Mouse (Mus musculus) heart, adult 2 months (tissue): ENCODE measurements at regions not wholly inside any gene's neighbourhood (a gene's known extent, or its start where the extent isn't known, plus 50 kb on each side); places are given as distances from the start of the nearest gene placed in this dataset.
A peak's percentile ranks its signal among the peaks of the same experiment; 100 is the strongest.

ENCODE experiments used
- DNase-seq, 2 experiments: peaks; one replicate each; pipeline ENCODE4 v3.0.0; 2021
- H3K27ac ChIP-seq: fragments of 200-600 bp; 2 replicates; pipeline ENCODE4 v1.8.1; 2022
- H3K27me3 ChIP-seq: fragments of 200-500 bp; 2 replicates; pipeline ENCODE4 v1.6.1; 2012; ENCODE audit warnings: mild to moderate bottlenecking, low read length, inconsistent platforms, mixed read lengths; ENCODE audit not compliant: control insufficient read depth, insufficient read depth
- H3K36me3 ChIP-seq: fragments of 200-500 bp; 2 replicates; pipeline ENCODE4 v1.6.1; 2012; ENCODE audit warnings: low read length, inconsistent platforms; ENCODE audit not compliant: control insufficient read depth, insufficient read depth
- H3K4me1 ChIP-seq: fragments of 200-500 bp; 2 replicates; pipeline ENCODE4 v1.6.1; 2011; ENCODE audit warnings: low read length; ENCODE audit not compliant: control insufficient read depth, insufficient read depth
- H3K4me3 ChIP-seq: fragments of 200-600 bp; 2 replicates; pipeline ENCODE4 v1.8.1; 2022
- H3K79me2 ChIP-seq: fragments of 200-500 bp; replicated peaks from 2 replicates; pipeline ENCODE4 v1.6.1; 2012; ENCODE audit warnings: mild to moderate bottlenecking, inconsistent platforms, low read length, moderate library complexity, mixed read lengths; ENCODE audit not compliant: control insufficient read depth, insufficient read depth
- H3K9ac ChIP-seq: fragments of 200-500 bp; 2 replicates; pipeline ENCODE4 v1.6.1; 2012; ENCODE audit warnings: low read depth, mild to moderate bottlenecking, control low read depth, inconsistent platforms, low read length, mixed read lengths
- CTCF ChIP-seq: fragments of 200-600 bp; IDR thresholded peaks from 2 replicates; pipeline ENCODE4 v1.8.1; 2022; ENCODE audit warnings: antibody characterized with exemption, mild to moderate bottlenecking, moderate library complexity
- EP300 ChIP-seq: fragments of 200-500 bp; IDR thresholded peaks from 2 replicates; pipeline ENCODE4 v1.6.1; 2011; ENCODE audit warnings: low read depth, low read length, control low read depth; ENCODE audit not compliant: insufficient read depth
- POLR2A ChIP-seq: fragments of 200-500 bp; IDR thresholded peaks from 2 replicates; pipeline ENCODE4 v1.6.1; 2011; ENCODE audit warnings: mild to moderate bottlenecking, low read depth, low read length, control low read depth; ENCODE audit not compliant: insufficient read depth
- WGBS: fragments of 180-500 bp; shearing (Covaris S2); methylation state at CpG from one replicate; pipeline ENCODE4 v1.1.7; 2018; 5-methylcytosine and 5-hydroxymethylcytosine counted together
- intact Hi-C: fragments of 180-260 bp; cut with DNase I; formaldehyde crosslinking; loops from one replicate; pipeline ENCODE4 v1.15.1; 2025

GRCm38 (mm10) chr8:86368062-86368461 lies 212.4 kb downstream of the Abcc12 start:
- 63% methylated on average over 5 of the region's 5 CpGs for WGBS
- Histone ChIP-seq H3K9ac (no peak overlapping the region), H3K36me3 (no peaks in the 10 kb centered on the region), H3K79me2 (no peaks in the 10 kb centered on the region), H3K27ac (no peak overlapping the region), H3K4me3 (no peak overlapping the region), H3K27me3 (no peaks in the 10 kb centered on the region; the same call in 1 of the 2 replicates), H3K4me1 (no peaks in the 10 kb centered on the region)
- intact Hi-C loops, result no loop called here
- DNase-seq, result no peak
- no peak for TF ChIP-seq POLR2A
- no peak for TF ChIP-seq CTCF
- no peak for TF ChIP-seq EP300

GRCm38 (mm10) chr8:86366636-86367035 lies 213.8 kb downstream of the Abcc12 start:
- H3K27ac ChIP-seq, result no peak overlapping the region
- H3K36me3 ChIP-seq, result no peaks in the 10 kb centered on the region
- intact Hi-C loops, result no loop called here
- no peaks in the 10 kb centered on the region for H3K79me2 ChIP-seq
- no peak overlapping the region for H3K9ac ChIP-seq
- H3K4me1 ChIP-seq, result no peaks in the 10 kb centered on the region
- TF ChIP-seq CTCF (no peak), POLR2A (no peak), EP300 (no peak)
- H3K27me3 ChIP-seq, result no peaks in the 10 kb centered on the region; the same call in 1 of the 2 replicates
- 96% methylated on average over 4 of the region's 4 CpGs for WGBS
- H3K4me3 ChIP-seq, result no peak overlapping the region
- DNase-seq, result no peak

- Histone ChIP-seq H3K4me1 (no peaks in the 10 kb centered on the region), H3K4me3 (no peak overlapping the region), H3K79me2 (no peaks in the 10 kb centered on the region), H3K27ac (no peak overlapping the region), H3K9ac (no peak overlapping the region), H3K36me3 (no peaks in the 10 kb centered on the region), H3K27me3 (no peaks in the 10 kb centered on the region; the same call in 1 of the 2 replicates)
- DNase-seq, result no peak
- intact Hi-C loops, result no loop called here
- 82% methylated on average over 5 of the region's 5 CpGs for WGBS
- TF ChIP-seq EP300 (no peak), CTCF (no peak), POLR2A (no peak)
Observed at GRCm38 (mm10) chr8:86365726-86366125, 214.8 kb downstream of the Abcc12 start.

- no peaks in the 10 kb centered on the region for H3K79me2 ChIP-seq
- no peak overlapping the region for H3K27ac ChIP-seq
- no peaks in the 10 kb centered on the region for H3K4me1 ChIP-seq
- no peak for DNase-seq
- 62% methylated on average over 2 of the region's 2 CpGs for WGBS
- H3K36me3 ChIP-seq, result no peaks in the 10 kb centered on the region
- no peak overlapping the region for H3K9ac ChIP-seq
- H3K27me3 ChIP-seq, result no peaks in the 10 kb centered on the region; the same call in 1 of the 2 replicates
- intact Hi-C loops, result no loop called here
- H3K4me3 ChIP-seq, result no peak overlapping the region
- peak; percentile 27 for TF ChIP-seq CTCF
- TF ChIP-seq POLR2A, result no peak
- TF ChIP-seq EP300, result no peak
Observed at GRCm38 (mm10) chr8:86364898-86365297, 215.6 kb downstream of the Abcc12 start.

- no peak for DNase-seq
- Histone ChIP-seq H3K27me3 (no peaks in the 10 kb centered on the region), H3K79me2 (no peaks in the 10 kb centered on the region), H3K4me3 (no peak overlapping the region), H3K27ac (no peak overlapping the region), H3K4me1 (no peaks in the 10 kb centered on the region), H3K9ac (no peak overlapping the region), H3K36me3 (no peaks in the 10 kb centered on the region)
- 23% methylated on average over 2 of the region's 2 CpGs for WGBS
- intact Hi-C loops, result no loop called here
- TF ChIP-seq POLR2A (no peak), CTCF (no peak), EP300 (no peak)
Observed at GRCm38 (mm10) chr8:86360283-86360682, 220.2 kb downstream of the Abcc12 start.

GRCm38 (mm10) chr8:86359518-86359917 lies 221.0 kb downstream of the Abcc12 start:
- no peaks in the 10 kb centered on the region for H3K27me3 ChIP-seq
- no peaks in the 10 kb centered on the region for H3K36me3 ChIP-seq
- no peak overlapping the region for H3K4me3 ChIP-seq
- H3K9ac ChIP-seq, result no peak overlapping the region
- 67% methylated on average over 3 of the region's 3 CpGs for WGBS
- H3K4me1 ChIP-seq, result no peaks in the 10 kb centered on the region
- intact Hi-C loops, result no loop called here
- H3K79me2 ChIP-seq, result no peaks in the 10 kb centered on the region
- TF ChIP-seq POLR2A (no peak), EP300 (no peak), CTCF (no peak)
- no peak for DNase-seq
- H3K27ac ChIP-seq, result no peak overlapping the region
